Mouse (Mus musculus) mouse trophoblast stem cell (cell line): ENCODE results near the gene Tas1r2.

Experiments
- in situ Hi-C, 2 experiments: fragments of 300-500 bp; cut with MseI, MboI; formaldehyde crosslinking; loops; 2 replicates in 1 of 2; 3 replicates in 1 of 2; pipeline ENCODE4 v1.15.1; 2025

The Tas1r2 gene

DNA sequence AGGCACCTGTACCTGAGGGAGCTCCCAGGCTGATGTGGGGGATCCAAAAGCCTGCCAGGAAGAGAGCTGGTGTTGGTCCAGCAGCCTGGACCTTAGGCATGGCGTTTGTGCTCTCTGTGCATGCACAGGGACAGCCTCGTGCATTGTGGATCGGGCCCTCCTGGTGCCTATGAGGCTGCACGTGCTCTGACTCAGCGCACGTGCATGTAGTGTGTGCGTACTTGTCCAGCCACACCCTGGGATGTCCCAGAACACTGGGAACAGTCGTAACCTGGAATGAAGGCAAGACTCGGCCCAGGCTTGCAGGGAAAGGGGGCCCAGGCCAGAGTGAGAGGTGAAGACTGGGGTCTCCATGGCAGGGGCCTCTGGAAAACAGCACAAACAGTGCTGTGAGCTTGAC lies 15.5 kb upstream of the Tas1r2 start:
- in situ Hi-C loops, result no loop called here

- in situ Hi-C loops, result no loop called here
Measured at GRCm38 (mm10) chr4:139638356-139638755, 15.0 kb upstream of the Tas1r2 start.

DNA sequence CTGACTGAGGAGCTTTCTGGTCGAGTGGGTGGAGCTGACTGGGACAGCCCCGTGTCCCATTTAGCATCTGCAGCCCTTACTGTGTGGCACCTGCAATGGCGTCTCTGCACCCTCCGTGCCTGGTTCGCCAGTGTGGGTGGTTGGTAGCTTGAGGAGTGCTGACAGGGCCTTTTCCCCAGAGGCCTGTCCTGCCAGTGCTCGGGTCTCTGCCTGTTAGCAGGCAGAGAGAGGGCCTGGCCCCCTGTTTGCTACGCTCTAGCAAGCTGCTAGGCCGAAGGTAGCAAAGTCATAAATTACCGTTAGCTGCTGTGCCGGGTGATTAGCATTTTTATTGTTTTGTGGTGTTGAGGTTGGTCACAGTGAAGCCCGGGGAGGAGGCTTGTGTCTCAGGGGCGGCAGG lies 13.5 kb upstream of the Tas1r2 start:
- in situ Hi-C loops, result no loop called here

DNA sequence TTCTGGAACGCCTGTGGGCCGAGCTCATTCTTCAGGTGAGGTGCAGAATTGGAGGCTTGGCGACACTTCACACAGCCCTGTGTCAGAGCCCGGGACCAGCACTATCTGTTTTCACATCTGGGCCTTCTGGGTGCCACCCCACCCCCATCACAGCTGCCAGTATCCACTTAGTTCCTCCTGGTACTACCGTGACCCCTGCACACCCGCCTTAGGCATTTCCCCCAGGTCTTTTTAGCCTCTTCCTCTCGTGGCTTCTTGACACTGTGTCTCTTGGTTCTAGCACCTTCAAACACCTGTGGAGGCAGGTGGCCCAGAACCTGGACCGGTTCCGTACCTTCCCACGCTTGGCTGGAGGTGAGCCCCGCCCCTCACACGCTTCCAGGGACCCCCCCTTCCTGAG lies 13.0 kb upstream of the Tas1r2 start:
- in situ Hi-C loops, result no loop called here

DNA sequence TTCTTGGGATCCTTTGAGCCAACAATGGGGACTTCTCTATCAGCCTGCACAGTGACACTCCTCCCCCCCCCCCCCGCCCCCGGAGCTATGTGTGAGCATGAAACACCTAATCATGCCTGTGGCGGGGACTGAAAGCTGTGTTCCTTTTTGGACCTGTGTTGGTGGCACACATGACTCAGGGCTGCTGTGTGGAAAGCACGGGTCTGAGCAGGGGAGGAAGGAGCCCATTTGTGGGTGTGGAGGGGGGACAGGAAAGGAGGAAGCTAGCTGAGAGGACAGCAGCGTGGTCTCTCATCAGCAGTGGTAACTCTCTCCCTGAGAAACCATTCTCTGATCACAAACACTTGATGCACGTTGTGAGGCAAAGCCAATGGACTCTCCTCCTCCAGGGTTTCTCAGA lies 12.6 kb upstream of the Tas1r2 start:
- in situ Hi-C loops, result no loop called here

GRCm38 (mm10) chr4:139641829-139642425 lies 11.4 kb upstream of the Tas1r2 start:
- in situ Hi-C loops, result no loop called here

- in situ Hi-C loops, result no loop called here
Measured at GRCm38 (mm10) chr4:139643972-139644371, 9.4 kb upstream of the Tas1r2 start.

DNA sequence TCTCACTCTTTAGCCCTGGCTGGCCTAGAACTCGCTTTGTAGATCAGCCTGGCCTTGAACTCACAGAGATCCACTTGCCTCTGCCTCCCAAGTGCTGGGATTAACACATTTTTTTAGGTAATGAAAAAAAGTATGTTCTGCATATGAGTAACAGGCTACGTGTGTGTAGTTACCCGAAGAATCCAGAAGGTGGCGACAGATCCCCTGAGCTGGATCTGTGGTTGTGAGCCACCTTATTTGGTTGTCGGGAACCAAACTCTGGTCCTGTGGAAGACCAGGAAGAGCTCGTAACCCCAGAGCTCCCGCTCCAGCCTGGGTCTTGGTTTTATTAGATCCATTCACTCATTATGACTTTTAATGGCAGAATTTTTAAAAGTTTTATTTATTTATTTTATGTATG lies 6.4 kb upstream of the Tas1r2 start:
- in situ Hi-C loops, result no loop called here

GRCm38 (mm10) chr4:139650086-139650743 lies 3.1 kb upstream of the Tas1r2 start:
- in situ Hi-C loops, result no loop called here

- in situ Hi-C loops, result no loop called here
Measured at GRCm38 (mm10) chr4:139650907-139651306, 2.4 kb upstream of the Tas1r2 start.

- in situ Hi-C loops, result no loop called here
Measured at GRCm38 (mm10) chr4:139661897-139662296, 8.6 kb downstream of the Tas1r2 start.

- in situ Hi-C loops, result no loop called here
Measured at GRCm38 (mm10) chr4:139667632-139668031, 14.3 kb downstream of the Tas1r2 start.

GRCm38 (mm10) chr4:139669847-139670246 lies 16.5 kb downstream of the Tas1r2 start:
- in situ Hi-C loops, result no loop called here

GRCm38 (mm10) chr4:139675696-139676095 lies 22.4 kb downstream of the Tas1r2 start:
- in situ Hi-C loops, result no loop called here

GRCm38 (mm10) chr4:139683728-139684638 lies 30.6 kb downstream of the Tas1r2 start:
- in situ Hi-C loops, result loop anchor here in 1 of 2 experiments (5.0 kb wide), 1 partner anchor 173 kb away; no protein-coding TSS in a partner anchor

DNA sequence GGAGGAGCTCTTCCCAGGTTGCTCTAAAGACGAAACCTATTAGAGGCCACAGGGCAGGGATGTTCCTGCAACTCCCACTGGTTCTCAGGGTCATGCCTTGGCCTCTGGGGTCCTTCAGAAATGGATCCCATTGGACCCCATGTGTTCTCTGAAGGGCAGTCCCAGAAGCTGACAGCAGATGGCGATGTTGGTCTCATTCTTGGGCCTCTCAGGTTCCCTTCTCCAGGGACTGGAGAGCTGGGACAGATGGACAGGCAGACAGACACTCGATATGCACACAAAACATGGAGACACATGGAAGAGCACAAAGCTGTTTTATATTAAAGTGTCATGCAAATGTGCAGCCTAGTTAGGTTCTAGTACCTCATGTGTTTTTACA lies 31.3 kb downstream of the Tas1r2 start:
- in situ Hi-C loops, result loop anchor here in 1 of 2 experiments (5.0 kb wide), 1 partner anchor 173 kb away; no protein-coding TSS in a partner anchor

GRCm38 (mm10) chr4:139688058-139688457 lies 34.7 kb downstream of the Tas1r2 start:
- in situ Hi-C loops, result no loop called here

DNA sequence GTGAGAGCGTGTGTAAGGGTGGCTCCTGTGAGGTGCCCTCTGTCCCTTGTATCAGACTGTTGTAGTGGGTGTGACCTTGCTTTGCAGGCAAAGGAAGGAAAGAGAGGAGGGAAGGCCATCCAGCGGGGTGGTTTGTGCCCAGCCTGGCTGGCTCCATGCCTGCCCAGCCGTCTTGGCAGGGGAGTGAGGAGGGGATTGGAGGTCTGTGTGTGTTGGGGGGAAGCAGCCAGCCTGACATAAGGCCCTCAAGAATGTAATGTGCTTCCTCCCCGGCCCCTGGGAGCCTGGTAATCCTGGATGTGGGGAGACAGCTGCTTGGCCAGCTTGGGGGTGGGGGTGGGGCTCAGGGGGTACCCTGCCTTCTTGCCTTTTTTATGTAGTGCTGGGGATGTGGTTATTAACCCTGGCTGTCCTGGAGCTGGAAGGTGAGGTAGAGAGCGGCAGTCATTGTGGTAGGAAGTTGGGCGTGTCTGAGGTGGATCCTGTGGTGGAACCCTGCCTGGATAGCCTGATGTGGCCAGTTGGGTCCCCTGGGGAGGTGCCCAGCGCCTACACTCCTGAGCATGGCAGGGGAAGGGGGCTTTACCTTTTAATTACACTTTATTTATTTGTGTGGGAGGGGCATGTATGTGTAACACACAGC lies 36.4 kb downstream of the Tas1r2 start:
- in situ Hi-C loops, result no loop called here

DNA sequence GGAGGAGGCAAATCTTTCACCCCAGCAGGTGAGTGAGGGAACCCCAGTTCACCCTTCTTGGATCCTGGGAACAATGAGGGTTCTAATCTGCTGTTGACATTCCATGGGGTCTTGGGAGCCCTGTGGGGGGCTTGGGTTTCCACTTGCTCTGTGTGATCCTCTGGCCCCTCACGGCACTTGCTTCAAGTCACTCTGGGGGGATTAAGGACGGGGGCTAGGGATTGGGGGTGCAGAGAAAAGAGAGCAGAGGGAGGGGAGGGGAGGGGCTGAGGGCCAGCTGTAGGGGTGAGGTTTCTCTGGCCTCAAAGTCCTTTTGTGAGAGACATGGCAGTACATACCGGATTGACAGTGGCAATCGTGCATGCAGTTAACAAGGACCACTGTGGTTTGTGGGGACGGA lies 40.0 kb downstream of the Tas1r2 start:
- in situ Hi-C loops, result no loop called here

GRCm38 (mm10) chr4:139697755-139698154 lies 44.4 kb downstream of the Tas1r2 start:
- in situ Hi-C loops, result no loop called here

DNA sequence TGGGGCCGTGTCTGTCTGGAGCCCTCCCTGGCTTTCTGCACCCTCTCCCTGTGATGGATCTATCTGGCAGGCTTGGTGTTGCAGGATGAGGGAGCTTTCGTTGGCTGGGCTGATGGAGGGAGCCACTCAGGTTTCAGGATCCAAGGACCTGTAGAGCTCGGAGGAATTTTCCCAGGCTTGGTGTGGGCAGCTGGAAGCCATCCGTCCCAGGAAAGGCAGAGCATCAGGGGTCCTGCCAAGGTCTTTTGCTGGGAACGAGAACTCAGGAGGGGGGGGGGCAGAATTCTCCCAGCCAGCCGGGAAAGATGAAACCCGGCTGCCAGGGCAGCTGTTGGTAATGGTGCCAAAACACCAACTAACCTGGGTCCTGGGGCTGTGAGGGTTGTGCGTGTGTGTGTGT lies 45.3 kb downstream of the Tas1r2 start:
- in situ Hi-C loops, result no loop called here

- in situ Hi-C loops, result no loop called here
Measured at GRCm38 (mm10) chr4:139702914-139703313, 49.6 kb downstream of the Tas1r2 start.
